Mouse (Mus musculus): ENCODE measurements at regions not wholly inside any gene's neighbourhood (a gene's known extent, or its start where the extent isn't known, plus 50 kb on each side); places are given as distances from the start of the nearest gene placed in this dataset.

DNA sequence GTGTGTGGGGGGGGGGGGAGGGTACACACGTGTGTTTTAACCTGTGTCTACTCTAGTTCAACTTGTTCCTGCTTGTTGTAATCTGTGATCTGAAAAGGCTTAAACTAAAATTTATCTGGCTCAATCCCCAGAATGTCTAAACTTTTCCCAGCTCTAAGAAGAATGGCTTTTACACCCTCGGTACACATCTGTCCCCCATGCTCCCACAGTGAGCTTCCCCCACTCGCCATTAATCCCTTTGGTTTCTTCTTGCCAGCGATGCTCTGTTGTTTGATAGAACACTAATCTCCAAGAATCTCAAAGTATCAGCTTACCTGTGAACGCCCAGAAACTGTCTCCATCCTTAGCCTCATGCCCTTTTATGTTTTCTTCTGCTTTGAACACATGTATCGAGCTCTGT lies 260.6 kb downstream of the Epha4 start:
- TF ChIP-seq POLR2A (IDR thresholded peaks at IDR 0.05; ENCODE audit: extremely low read depth, insufficient read depth, low read length) = no peak
- no peak for TF ChIP-seq CTCF (IDR thresholded peaks at IDR 0.05; ENCODE audit: extremely low read depth, insufficient read depth, low read length)
